Mouse (Mus musculus) monocyte, adult 2 months (primary cell): ENCODE measurements at regions not wholly inside any gene's neighbourhood (a gene's known extent, or its start where the extent isn't known, plus 50 kb on each side); places are given as distances from the start of the nearest gene placed in this dataset.
A peak's percentile ranks its signal among the peaks of the same experiment; 100 is the strongest.
"Not testable (repeated sequence)": the region's sequence is repeated elsewhere in the genome, so short reads cannot be mapped to it uniquely, and the experiment has no call there.

Experiments used
- DNase-seq, 2 experiments: peaks; one replicate each; pipeline ENCODE4 v3.0.0; 2022; ENCODE audit warnings: low spot score in 2 of 2, low read depth in 1 of 2

DNA sequence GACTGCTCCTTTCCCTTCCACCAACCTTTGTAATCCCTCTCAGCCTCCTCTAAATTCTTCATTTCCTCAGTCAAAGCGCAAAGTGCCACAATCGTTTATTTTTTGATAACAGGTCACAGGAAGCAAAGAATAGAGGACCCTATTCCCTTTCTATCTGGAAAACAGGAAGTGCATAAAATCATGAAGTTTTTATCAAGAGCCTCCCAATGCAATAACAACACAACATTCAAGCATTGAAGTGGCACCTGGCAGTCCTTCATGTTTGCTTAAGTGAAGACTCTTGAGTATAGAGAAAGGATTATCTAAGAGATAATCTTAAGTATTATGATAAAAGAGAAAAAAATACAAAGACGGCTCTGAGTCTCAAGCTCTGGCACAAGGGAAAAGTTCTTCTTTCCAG lies 111.9 kb downstream of the Ibtk start:
- DNase-seq: no peak

- no peak for DNase-seq
Observed at GRCm38 (mm10) chr9:85636131-85636447, 113.0 kb downstream of the Ibtk start.

DNA sequence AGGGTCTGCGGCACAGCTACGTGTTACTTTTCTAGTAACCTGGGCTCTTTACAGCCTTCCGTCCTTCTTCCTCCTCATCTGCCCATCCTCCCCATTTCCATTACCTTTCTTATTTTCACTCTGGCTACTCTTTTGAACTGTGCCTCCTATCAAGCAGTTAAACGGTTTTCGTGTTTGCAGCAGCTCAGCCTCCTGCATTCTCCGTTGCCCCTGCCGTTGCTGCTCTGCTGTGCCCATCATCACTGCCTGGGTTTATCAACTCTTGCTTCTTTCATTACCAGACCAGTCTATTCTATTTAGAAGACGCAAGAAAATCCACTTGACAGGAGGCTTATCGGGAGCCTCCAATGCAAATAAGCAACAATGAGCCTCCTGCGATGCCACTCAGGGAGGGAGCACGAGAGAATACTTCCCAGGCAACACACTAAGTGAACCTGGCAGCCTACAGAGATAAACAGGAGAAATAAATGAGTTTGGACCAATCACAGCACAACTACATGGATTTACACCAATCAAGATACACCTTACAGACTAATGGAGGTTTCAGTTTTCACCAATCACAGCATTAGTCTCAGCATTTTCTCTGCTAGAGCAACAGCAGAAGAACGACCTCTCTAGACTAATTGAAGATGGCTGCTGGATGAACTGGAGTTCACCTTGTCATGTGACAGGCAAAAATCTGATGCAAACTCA lies 113.5 kb downstream of the Ibtk start:
- no peak for DNase-seq

- DNase-seq: not testable (repeated sequence)
Observed at GRCm38 (mm10) chr9:85634786-85635185, 114.3 kb downstream of the Ibtk start.

DNA sequence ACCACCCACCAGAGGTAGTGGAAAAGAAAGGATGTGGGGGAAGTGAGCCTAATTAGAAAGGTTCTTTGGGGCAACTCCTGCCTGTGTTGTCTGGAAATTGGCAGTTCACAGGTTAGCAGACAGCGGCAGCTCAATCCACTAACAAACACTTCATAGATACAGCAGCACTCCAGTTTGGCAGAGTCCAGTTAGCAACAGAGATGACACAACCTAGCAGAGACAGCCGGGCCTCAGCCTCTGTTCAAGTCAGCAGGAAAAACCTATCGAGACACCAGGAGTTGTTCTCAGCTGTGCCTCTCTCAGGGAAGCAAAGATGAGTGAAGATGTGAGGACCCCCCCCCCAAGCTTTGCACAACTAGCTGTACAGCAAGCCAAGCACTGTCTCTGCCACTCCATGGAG lies 131.2 kb downstream of the Ibtk start:
- DNase-seq: no peak

GRCm38 (mm10) chr9:85617177-85617777 lies 131.9 kb downstream of the Ibtk start:
- no peak for DNase-seq

GRCm38 (mm10) chr9:85616266-85616869 lies 132.8 kb downstream of the Ibtk start:
- no peak for DNase-seq

DNA sequence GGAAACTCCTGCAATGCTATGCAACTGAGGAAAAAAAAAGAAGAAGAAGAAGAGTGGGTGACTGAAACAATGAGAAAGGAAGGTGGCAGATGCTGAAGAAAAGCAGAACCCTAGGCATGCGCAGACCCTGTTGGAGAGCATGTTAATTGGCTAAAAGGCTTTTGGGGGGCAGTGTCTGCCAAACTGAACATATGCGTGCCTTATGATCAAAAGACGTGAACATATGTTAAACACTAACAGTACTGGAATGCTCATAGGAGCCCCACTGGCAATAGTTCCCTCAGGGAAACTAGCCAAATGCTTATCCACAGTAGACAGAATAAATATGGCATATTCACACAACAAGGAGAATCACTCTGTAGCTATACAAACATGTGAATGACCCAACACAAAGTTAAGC lies 140.0 kb downstream of the Ibtk start:
- DNase-seq: no peak

DNA sequence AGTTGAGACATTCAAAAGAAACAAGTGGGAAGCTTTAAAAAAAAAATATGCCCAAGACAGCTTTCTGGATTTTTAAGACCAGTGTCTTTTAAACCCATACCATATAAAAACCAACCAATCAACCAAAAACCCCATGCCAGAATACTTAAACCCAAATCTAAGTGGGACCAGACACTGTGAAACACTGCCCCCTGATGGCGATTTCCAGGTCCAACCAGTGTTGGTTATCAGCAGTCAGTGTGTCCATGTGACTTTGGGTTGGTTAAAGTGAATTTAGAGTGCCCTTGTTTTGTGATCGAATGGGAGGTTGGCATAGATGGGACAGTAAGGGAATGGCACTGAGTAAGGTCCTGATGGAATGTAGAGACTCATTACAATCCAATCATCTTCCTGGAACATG lies 152.2 kb downstream of the Ibtk start:
- DNase-seq: peak in 1 of 2 experiments; percentile 9

- DNase-seq: no peak
Observed at GRCm38 (mm10) chr9:85593867-85594266, 155.3 kb downstream of the Ibtk start.

GRCm38 (mm10) chr9:85592639-85593038 lies 156.5 kb downstream of the Ibtk start:
- DNase-seq: no peak

DNA sequence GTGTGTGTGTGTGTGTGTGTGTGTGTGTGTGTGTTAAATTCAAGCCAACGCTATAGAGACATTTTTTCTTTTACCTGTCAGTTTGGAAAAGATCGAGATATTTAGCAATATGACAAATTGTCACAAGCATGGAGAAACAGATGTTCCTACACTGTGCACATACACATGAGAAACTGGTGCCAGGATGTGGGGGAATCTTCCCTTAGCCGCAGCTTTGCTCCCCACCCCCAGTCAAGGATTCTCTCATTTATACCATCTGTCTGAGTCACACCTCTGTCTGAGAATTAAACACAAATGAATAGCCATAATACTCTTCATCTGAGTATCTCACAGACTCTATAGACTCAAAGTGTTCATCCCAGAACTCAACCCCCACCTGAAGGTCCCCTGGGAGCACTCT lies 159.9 kb downstream of the Ibtk start:
- DNase-seq: no peak

GRCm38 (mm10) chr9:85588077-85588476 lies 161.1 kb downstream of the Ibtk start:
- DNase-seq: peak in 1 of 2 experiments; percentile 30

- DNase-seq: no peak
Observed at GRCm38 (mm10) chr9:85581028-85581595, 168.0 kb downstream of the Ibtk start.

DNA sequence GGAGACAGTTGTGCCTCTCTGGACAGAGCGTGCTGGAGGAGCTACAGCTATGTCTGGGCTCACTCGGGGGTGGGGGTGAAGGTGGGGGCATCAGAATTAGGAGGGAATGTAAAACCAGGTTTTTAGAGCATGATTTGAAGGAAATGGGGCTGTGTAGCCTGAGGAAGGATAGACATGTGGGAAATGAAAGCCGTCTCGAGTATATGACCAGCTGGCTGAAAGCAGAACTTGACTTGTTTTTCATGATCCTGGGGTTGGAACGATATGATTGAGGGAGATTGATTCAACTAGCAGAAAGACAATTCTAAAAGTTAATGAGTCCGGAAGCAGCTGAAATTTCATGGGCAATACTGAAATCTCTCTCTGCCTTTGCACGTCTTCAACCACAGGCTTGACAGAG lies 171.3 kb downstream of the Ibtk start:
- DNase-seq: no peak

DNA sequence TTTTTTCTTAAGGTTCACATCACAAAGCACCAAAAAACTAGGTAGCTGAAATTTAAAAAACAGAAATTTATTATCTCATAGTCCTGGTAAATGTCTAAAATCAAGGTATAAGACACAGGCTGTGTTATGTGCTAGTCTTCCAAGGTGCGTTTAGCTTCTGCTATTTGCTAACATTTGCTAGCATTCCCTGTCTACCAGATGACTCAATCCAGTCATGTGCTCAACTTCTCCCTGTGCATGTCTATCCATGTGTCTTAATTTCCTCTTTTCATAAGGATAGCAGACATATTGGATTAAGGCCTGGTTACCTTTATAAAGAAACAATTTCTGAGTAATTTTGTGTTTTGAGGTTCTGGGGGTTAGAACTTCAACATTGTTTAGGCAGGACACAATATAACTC lies 171.8 kb downstream of the Ibtk start:
- no peak for DNase-seq

GRCm38 (mm10) chr9:85568877-85569276 lies 180.3 kb downstream of the Ibtk start:
- peak; percentile 36 to 49 for DNase-seq

DNA sequence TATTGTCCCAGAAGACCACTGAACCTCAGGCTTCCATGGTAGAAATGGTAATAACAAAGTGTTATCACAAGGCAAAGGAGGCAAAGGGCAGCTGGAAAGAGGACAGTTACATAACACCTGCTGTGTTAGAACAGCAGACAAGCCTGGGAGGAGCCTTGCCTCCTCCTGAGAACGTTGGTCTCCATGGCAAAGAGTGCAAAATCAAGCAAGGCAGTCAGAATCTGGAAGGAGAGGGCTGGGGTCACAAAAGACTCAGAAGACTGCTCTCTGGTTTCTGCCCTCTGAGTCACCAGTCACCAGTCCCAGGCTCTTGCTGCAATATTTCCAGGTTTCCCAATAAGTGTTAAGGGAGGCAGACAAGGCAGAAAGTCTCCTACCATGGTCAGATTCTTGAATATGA lies 197.3 kb downstream of the Ibtk start:
- DNase-seq: no peak

- no peak for DNase-seq
Observed at GRCm38 (mm10) chr9:85550455-85550854, 198.7 kb downstream of the Ibtk start.

DNA sequence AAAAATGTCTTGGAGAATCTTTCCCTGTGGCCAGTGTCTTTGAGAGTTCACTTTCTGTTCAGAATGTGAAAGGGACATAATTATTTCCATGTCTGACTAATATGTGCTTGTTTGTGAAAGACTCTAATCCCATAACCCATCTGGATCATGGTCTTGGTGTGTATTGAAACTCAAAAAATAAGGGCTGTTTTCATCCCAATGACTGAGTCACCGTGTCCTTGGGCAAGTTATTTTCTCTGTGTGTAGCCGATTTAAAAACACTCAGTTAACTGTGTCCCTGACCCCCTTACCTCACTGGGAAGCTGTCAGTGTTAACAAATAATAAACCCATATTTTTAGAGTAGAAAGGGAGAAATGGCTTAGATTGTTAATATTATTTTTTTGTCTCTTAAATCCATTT lies 202.9 kb downstream of the Ibtk start:
- no peak for DNase-seq

DNA sequence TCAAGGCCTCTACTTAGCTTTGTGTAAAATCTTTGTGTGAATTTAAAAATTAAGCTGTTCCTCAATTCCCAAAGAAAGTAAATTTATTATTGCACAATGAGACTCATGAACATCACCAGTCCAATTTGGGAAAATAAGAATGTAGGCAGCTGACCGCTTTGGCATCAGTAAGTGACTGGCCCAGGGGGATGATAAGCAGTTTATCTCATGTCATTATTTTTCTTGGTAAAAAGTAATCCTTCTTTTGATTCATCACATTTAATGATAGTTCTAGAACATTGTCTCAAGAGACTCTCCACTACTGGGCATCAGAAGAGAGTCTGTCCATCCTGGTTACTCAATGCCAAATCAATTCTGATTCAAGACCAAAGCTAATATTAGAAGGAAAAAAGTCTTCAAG lies 203.6 kb downstream of the Ibtk start:
- no peak for DNase-seq

- DNase-seq: no peak
Observed at GRCm38 (mm10) chr9:85538557-85538956, 210.6 kb downstream of the Ibtk start.
